Mouse (Mus musculus) megakaryocyte, embryonic 14.5 days (primary cell): ENCODE data around the gene Phka1.
"Not testable (repeated sequence)": the region's sequence is repeated elsewhere in the genome, so short reads cannot be mapped to it uniquely, and the experiment has no call there.

ENCODE experiments used
- FLI1 ChIP-seq: IDR thresholded peaks from 2 replicates; pipeline ENCODE4 v1.6.1; 2012; ENCODE audit warnings: low read length, inconsistent platforms, mixed read lengths
- GATA1 ChIP-seq: IDR thresholded peaks from 3 replicates; pipeline ENCODE4 v1.6.1; 2012; ENCODE audit warnings: mixed read lengths, low read length, inconsistent platforms, borderline replicate concordance

DNA sequence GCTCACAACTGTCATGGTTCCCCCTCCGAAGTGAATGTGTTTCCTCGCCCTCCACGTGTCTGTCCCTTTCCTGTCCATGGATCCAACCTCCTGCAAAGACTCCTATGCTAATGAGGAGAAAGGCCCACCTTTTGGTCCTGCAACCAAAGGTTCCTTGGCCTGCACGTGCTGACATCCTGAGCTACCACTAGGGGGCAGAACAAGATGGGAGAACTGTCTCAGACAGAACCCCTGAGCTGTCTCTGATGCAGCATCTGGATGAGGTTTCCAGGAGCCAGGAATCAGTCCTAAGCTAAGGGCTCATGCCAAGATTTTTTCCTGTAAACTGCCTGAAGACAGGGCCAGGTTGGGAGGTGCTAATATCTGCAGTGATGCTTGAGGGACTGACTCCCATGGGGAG lies 45.2 kb upstream of the Phka1 start:
- not testable (repeated sequence) for TF ChIP-seq GATA1, FLI1
